Mouse (Mus musculus) embryo, embryonic 9.5 days (tissue): ENCODE results near the gene Uhrf1bp1.
A peak's percentile ranks its signal among the peaks of the same experiment; 100 is the strongest.
"Not testable (repeated sequence)": the region's sequence is repeated elsewhere in the genome, so short reads cannot be mapped to it uniquely, and the experiment has no call there.

Source experiments
- DNase-seq: peaks from one replicate; pipeline ENCODE4 v3.0.0-alpha.2; 2017; ENCODE audit errors: extremely low spot score

Gene Uhrf1bp1

DNA sequence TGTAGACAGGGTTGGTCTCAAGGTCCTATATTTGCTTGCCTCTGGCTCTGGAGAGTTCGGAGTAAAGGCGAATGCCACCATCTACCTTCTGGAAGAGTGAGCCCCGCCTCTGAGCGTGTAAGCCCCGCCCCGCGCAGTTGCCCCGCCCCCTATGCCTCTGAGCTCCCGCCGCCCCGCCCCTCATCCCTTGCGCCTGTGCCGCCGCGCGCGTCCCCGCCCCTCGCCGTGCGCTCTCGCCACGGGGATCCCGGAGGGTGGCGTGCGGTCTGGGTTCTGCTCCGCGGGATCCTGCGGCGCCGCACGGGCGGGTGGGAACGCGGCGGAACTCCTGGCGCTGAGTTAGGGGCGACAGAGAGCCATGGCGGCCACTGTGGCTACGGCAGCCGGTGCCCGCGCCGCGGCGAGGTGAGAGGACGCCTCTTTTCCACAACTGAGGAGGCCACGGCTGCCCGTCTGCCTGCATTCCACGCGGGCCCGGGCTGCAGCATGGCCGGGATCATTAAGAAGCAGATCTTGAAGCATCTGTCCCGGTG, at the start of gene Uhrf1bp1:
Gene Uhrf1bp1 (plus strand): TSS at position 177 of the 533 bp plus-strand sequence.
- DNase-seq, result peak; percentile 89

DNA sequence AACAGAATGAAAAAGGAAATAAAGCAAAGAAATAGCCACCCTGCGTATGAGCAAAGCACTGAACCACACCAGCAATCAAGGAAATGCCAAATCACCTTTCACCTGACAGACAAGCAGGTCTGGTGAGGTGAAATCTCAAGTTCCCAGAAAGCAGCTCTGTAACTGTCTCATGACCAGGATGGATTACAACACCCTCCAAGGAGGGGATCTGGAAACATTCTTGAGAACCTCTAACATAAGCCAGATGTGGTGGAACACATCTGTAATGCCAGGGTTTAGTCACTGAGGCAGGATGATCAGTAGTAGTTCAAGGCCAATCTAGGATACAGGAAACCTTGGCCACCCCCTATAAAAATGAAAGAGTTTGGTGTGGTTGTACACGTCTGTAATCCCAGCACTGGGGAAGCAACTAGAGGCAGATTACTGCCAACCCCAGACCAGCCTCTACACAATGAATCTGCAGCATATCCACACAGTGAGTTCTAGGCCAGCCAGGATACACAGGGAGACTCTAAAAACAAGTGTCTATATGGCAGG, 48.6 kb upstream of the Uhrf1bp1 start:
- no peak for DNase-seq

DNA sequence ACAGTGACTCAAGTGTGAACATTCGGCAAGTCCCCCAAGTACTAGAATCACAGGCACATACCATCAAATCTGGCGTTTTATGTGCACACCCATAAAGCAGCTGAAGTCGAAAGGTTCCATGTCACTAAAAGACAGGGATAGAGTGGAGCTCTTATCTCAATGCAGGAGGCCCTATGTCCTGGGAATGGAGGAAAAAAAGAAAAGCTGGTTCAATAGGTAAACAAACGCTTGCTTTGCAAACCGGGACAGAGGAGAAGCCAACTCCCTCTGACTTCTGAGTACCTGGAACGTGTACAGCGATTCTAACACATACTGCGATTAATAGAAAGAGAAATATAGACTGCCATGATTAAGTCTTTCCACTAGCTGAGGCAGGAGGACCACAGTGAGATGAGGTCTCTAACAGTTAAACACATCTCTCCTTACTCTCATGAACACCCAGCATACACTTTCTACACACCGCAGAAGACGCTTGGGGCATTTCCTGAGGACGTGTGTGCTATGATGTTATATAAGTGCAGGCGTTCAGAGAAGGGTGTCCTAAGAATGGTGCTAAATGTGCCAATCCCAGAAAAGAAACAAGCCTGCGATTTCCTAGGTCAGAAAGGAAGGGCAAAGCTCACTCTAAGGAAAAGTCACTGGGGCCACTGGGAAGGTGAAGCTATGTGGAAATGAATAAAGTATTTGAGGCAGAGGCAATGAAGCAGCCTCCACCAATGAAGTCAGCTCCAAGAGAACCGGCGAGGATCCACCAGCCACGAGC, 45.5 kb upstream of the Uhrf1bp1 start:
- DNase-seq, result no peak

DNA sequence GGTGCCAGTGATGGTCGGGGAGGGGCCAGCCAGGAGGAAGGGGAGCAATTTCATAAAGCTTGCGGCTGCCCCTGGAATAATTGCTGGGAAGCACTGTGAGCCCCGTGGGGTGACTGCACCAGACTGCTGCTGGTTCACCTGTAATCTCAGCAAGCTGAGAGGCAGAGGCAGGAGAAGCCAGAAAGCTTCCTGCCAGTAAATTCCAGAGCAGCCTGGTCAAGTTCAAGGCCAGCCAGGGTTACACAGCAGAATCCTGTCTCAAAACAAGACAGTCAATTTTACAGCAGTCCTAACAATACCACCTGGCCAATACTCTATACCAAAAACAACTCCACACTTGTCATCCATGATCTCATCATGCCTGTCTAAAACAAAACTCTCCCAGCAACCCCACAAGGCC, 44.3 kb upstream of the Uhrf1bp1 start:
- DNase-seq, result no peak

DNA sequence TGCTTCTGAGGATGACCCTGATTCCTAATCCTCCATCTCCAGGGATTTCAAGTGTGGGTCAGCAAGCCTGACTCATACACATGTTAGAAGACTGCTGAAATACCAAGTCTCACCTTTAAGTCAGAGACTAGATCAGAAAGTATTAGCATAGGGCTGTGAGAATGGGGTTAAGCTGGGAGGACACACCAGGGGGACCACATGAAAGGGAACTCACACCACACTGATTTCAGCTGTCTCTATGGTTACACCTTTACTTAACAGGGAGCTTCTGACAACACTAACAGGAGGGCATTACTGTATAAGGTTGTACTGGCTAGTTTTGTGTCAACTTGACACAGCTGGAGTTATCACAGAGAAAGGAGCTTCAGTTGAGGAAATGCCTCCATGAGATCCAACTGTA, 41.6 kb upstream of the Uhrf1bp1 start:
- no peak for DNase-seq

DNA sequence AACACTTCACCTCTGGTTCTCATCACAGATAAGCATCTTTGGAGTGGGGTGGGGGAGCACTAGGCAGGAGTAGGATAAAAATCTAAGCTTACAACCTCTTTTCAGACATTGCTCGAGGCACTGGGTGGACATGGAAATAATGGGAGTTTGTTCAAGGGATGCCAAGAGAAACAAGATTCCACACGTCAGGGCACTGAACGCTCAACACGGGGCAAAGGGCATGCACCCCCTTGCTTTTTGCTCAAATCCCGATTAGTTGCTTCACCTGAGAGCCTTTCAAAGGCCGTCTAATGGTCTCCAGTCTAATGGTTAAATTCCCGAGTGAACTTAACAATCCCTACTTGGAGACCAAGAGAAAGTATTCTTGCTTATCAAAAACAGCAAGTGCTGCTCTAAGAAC, 37.2 kb upstream of the Uhrf1bp1 start:
- DNase-seq, result no peak

DNA sequence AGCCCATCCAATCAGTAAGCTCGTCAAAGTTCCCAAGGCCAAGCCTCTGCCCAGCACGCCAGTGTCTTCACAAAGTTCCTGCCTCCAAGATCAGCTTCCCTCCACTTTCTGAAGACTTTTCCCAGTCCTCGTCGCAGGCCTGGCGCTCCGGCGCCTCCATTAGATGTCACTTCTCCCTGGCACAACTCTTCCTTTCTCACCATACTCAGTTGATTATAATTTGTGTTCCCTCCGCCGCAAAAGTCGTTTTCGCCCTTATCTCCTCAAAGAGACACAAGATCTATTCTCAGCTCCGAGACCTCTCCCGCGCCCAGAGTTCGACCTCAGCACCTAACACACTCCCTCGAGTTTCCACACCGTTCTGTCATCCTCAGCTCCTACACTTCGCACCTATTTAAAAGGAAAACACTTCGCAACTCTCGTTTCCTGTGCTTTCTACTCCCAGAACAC, 36.7 kb upstream of the Uhrf1bp1 start:
- DNase-seq, result no peak

DNA sequence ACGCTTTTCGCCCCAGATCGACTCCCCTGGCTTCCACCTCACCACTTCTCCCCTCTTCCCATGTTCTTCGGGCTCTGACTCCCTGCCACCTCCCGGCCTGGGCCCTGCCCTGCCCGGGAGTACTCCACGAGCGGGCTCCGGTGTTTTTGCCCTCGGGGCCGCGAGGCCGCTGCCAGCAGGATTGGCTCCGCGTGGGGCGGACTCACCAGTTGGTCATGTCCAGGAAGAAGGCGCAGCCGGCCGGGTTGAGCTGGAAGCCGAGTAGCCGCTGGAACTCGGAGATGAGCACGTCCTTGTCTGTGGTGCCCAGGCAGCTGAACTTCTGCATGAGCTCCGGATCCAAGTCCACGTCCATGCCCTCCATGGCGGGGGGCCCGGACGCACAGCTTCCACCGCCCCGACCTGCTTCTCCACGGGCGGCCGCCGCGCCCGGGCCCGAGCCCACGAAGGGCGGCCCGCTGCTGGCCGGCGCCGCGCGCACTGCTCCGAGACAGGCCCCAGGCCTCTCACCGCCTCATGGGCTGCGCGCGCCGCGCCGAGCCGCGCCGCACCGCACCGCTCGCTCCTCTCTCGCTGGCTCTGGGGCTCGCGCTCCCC, 36.2 kb upstream of the Uhrf1bp1 start:
- DNase-seq, result peak; percentile 60

DNA sequence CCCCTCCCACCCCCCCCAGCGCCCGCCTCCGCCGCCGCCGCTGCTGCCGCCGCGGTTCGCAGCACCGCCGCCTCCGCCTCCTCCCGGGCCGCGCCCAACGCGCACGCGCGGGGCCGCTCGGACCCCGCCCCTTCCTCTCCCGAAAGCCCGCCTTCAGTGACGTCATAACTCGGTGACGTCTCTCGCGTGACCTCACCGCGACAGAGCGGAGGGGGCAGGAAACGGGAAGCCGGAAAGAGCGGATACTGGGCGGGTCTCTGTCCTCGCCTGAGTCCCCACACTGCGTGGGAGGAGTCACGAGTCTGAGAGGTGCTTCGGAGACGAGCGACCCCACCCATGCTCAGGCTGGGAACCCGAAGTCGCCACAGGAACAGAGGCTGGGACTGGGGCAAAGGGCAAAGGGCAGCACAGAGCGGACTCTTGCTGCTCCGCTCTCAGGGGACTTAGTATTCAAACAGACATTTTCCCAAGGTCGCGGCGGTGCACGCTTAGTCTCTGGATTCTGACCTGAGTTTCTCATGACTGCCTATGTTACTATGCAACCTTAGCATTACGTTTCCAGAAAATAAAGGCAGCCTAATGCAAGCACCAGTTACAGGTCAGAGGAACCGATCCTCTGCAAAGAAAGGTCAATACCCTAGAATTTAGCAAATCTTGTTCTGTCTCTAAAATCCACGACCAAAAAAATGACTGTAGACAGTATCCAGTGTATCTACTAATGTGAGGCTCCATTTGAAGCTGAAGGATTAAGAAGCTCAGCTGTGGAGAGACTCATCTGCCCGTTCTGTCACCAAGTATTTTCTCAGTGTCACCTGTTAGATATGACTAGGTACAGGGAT, 35.5 kb upstream of the Uhrf1bp1 start, which contains the start of gene D17Wsu92e:
Gene D17Wsu92e (minus strand): TSS at position 81 of the 839 bp plus-strand sequence.
- DNase-seq, result peak; percentile 100

DNA sequence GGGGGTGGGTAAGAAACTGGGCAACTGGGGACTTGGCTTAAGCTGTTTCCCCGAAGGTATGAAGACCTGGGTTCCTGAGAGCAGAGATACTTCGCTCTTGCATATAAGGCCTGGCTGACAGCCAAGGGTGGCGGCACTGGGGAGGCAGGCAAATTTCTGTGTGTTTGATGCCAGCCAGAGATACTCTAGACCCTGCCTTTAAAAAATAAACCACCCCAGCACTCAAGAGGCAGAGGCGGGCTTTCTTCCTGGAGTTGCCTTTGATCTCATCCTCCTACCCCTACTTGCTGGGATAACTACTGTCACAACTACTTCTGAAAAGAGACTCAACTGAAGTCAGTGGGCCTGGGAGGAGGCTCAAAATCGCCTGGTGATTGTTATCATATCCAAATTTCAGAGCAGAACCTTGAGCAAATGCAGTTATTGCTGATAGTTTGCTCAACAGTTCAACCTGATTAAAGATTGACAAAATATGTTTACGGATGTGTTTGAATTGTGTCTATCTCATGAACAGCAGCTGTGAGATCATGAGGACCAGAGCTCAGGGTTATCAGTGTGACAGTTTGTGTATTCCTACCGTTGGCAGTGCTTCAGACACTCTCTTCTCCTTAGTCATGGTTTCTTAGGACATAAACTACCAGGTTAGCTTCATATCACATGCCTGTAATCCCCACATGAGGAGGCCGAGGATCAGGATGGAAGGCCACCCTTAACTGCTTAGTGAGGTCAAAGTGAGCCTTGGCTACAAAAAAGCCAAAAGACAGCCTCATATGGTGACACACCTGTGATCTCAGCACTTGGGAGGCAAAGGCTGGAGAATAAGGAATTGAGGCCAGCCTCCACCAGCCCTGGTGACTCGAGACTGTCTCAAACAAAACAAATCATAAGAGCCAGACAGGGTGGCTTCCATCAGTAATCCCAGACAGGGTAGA, 34.6 kb upstream of the Uhrf1bp1 start:
- no peak for DNase-seq

DNA sequence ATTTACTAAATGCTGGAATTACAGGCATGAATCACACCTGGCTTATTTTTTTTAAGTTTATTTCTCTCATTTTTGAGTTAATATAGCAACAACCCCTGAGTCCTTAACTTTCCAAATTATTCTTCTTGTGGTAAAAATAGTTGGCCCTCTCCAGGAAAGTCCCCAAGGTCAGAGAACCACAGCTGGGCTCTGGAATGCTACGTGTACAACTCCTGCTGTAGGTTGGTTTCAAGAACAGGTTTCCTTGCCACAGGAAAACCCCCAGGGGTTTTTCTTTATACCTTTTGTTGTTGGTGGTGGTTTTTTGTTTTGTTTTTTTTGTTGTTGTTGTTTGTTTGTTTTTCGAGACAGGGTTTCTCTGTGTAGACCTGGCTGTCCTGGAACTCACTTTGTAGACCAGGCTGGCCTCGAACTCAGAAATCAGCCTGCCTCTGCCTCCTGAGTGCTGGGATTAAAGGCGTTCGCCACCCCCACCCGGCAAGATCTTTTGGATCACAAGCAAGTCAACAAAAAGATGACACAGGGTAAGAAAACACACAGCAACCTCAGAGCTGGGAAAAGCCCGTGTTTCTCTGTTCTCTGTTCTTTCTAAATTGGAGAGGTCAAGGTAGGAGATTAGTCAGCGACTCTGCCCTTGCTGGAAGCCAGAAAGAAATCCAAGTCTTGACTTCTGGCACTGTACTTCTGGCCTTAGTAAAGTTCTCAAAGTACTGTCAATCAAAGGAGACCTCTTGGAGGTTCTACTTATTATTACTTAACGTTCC, 32.9 kb upstream of the Uhrf1bp1 start:
- no peak for DNase-seq

DNA sequence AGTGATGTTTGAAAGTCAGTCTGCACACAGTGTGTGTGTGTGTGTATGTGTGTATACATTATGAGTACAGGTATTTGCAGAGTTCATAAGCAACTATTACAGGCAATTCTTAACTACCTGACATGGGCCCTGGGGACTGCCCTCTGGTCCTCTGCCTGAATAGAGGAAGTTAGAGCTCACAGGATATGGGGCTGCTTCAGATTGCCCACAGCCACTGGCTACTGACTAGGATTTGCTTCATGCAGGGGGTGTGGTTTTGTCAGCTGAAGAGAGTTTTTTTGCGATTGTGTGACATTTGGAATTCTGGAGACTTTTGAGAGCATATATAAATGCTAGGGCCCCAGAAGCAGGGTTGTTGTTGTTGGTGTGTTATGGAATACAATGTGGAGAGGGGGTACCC, 31.3 kb upstream of the Uhrf1bp1 start:
- DNase-seq, result no peak

DNA sequence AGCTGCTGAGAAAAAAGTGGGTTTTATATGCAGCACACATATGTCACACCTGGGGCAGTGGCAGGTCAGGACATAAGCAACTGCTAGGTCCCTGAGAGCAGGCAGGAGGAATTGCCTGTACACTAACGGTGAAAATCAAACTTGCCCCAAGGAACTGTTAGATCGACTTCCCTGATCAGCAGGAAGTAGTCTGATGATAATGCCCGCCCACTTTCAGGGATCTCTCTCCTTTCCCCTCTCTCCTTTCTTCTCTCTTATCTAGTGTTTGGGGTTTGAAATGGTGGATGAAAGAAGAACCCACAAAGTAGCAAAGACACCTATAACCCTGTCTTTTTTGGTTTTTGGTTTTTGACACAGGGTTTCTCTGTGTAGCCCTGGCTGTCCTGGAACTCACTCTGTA, 30.7 kb upstream of the Uhrf1bp1 start:
- DNase-seq, result no peak

DNA sequence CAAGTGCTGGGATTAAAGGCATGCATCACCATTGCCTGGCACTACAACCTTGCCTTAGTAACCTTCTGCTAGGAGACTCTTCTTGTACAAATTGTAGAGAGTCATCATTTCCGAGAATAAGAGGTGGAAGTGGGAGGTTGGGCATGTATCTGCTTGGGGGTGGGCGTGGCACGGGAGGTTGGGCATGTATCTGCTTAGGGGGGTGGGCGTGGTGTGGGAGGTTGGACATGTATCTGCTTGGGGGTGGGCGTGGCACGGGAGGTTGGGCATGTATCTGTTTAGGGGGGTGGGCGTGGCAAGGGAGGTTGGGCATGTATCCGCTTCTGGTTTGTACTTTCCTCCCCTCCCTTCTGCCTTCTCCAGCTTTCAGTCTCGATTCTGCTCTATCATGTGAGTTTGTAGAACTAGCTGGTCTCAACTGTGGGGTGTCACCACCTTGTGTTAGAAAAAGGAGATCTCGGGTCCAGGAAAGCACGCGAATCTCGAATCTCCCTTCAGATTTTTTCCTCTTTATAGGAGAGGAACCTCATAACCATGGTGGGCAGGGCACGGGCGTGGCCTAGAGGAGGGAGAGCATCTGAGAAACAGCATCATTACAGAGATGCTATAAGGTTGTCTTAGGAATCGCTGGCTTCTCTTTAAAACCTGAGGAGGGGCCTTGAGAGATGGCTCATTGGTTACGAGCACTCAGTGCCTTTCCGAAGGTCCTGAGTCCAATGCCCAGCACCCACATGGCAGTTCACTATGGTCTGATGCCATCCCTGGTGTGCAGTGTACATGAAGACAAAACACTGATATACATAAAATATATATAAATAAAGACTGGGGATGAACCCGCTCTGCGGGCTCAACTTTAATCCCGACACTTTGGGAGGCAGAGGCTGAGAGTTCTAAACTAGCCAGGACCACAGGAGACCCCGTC, 30.0 kb upstream of the Uhrf1bp1 start:
- DNase-seq, result peak; percentile 83

DNA sequence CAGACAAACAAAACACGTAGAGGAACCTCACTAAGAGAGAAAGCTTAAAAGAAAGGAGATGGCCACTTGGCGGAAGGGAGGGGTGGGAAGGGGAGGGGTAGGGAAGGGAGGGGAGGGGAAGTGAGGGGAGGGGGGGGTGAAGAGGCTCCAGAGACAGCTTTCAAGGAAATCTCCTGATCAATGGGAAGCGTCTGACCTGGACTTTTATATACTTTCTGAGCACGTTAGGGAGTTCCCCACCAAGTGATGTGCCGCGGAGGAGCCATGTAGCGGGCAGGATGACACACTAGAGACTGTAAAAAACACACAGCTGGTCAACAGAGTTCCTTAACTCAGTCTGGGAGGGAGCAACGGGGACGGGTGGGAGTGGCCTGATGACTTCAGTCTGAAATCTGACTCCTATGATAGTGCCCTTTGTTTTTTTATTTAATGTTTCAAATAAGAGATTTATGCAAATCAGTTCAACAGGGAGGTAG, 29.3 kb upstream of the Uhrf1bp1 start:
- peak; percentile 66 for DNase-seq

DNA sequence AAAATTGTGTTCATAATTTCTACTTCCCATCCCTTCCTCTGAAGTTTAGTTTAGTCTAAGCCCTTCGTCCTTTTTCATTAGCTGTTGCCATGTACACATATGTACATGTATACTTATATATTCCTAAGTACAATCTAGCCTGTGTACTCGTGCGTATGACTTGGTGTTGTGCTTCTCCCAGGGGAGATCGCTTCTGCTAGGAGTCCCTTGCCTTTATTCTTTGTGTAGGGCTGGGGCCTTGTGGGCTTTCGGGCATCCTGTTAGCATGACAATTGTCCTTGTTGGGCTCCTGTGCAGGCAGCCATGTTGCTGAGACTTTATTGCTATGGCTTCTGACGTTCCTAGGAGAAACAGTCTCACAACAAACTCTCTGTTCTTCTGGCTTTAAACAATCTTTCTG, 28.7 kb upstream of the Uhrf1bp1 start:
- peak; percentile 7 for DNase-seq

DNA sequence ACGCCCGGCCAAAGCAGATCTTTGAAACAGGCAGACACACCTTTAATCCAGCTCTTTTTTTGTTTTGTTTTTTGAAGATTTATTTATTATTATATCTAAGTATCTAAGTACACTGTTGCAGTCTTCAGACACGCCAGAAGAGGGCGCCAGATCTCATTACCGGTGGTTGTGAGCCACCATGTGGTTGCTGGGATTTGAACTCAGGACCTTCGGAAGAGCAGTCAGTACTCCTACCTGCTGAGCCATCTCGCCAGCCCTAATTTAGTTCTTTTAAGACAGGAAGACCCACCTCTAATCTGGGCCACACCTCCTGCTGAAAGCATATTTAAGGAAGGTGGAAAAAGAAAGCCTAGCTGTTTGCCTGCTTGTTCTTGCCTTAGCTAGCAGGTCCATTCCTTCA, 25.8 kb upstream of the Uhrf1bp1 start:
- no peak for DNase-seq

DNA sequence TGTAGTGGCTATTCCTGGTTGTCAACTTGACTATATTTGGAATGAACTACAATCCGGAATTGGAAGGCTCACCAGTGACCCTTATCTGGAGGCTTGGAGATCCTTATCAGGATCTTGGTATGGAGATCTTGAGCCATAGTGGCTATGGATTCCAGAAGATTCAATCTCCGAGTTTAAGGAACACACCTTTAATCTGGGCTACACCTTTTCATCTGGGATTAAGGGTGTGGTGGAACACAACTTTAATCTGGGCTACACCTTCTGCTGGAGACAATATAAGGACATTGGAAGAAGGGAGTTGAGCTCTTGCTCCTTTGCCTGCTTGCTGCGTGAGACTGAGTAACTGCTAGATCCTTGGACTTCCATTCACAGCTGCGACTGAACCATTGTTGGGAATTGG, 18.4 kb upstream of the Uhrf1bp1 start, which contains the start of gene Snrpc:
Gene Snrpc (plus strand): TSS at position 301 of the 400 bp plus-strand sequence.
- not testable (repeated sequence) for DNase-seq
